Mouse (Mus musculus) heart, adult 2 months (tissue): ENCODE measurements around the gene Unc119b. TPM values are rescaled to one million over a fixed set of nuclear protein-coding genes. Genes with fewer than 3 reads are reported as not detected.

ENCODE experiments used
- DNase-seq, 2 experiments: peaks; one replicate each; pipeline ENCODE4 v3.0.0; 2021
- H3K27ac ChIP-seq: fragments of 200-600 bp; 2 replicates; pipeline ENCODE4 v1.8.1; 2022
- H3K27me3 ChIP-seq: fragments of 200-500 bp; 2 replicates; pipeline ENCODE4 v1.6.1; 2012; ENCODE audit warnings: mild to moderate bottlenecking, low read length, inconsistent platforms, mixed read lengths; ENCODE audit not compliant: control insufficient read depth, insufficient read depth
- H3K36me3 ChIP-seq: fragments of 200-500 bp; 2 replicates; pipeline ENCODE4 v1.6.1; 2012; ENCODE audit warnings: low read length, inconsistent platforms; ENCODE audit not compliant: control insufficient read depth, insufficient read depth
- H3K4me1 ChIP-seq: fragments of 200-500 bp; 2 replicates; pipeline ENCODE4 v1.6.1; 2011; ENCODE audit warnings: low read length; ENCODE audit not compliant: control insufficient read depth, insufficient read depth
- H3K4me3 ChIP-seq: fragments of 200-600 bp; 2 replicates; pipeline ENCODE4 v1.8.1; 2022
- H3K79me2 ChIP-seq: fragments of 200-500 bp; replicated peaks from 2 replicates; pipeline ENCODE4 v1.6.1; 2012; ENCODE audit warnings: mild to moderate bottlenecking, inconsistent platforms, low read length, moderate library complexity, mixed read lengths; ENCODE audit not compliant: control insufficient read depth, insufficient read depth
- H3K9ac ChIP-seq: fragments of 200-500 bp; 2 replicates; pipeline ENCODE4 v1.6.1; 2012; ENCODE audit warnings: low read depth, mild to moderate bottlenecking, control low read depth, inconsistent platforms, low read length, mixed read lengths
- CTCF ChIP-seq: fragments of 200-600 bp; IDR thresholded peaks from 2 replicates; pipeline ENCODE4 v1.8.1; 2022; ENCODE audit warnings: antibody characterized with exemption, mild to moderate bottlenecking, moderate library complexity
- EP300 ChIP-seq: fragments of 200-500 bp; IDR thresholded peaks from 2 replicates; pipeline ENCODE4 v1.6.1; 2011; ENCODE audit warnings: low read depth, low read length, control low read depth; ENCODE audit not compliant: insufficient read depth
- POLR2A ChIP-seq: fragments of 200-500 bp; IDR thresholded peaks from 2 replicates; pipeline ENCODE4 v1.6.1; 2011; ENCODE audit warnings: mild to moderate bottlenecking, low read depth, low read length, control low read depth; ENCODE audit not compliant: insufficient read depth
- WGBS: fragments of 180-500 bp; shearing (Covaris S2); methylation state at CpG from one replicate; pipeline ENCODE4 v1.1.7; 2018; 5-methylcytosine and 5-hydroxymethylcytosine counted together
- intact Hi-C: fragments of 180-260 bp; cut with DNase I; formaldehyde crosslinking; loops from one replicate; pipeline ENCODE4 v1.15.1; 2025
- polyA plus RNA-seq: library from polyadenylated mRNA; depleted of rRNA; stranded (reverse); fragments of >200 nt; gene quantifications from 2 replicates; pipeline ENCODE4 v1.2.3, GENCODE M21; 2012
- total RNA-seq, 2 experiments: library from RNA; stranded (reverse); gene quantifications; 2 replicates each; pipeline ENCODE4 v1.2.3; 2021

Gene Unc119b
- total and polyA plus RNA-seq, 3 experiments = 15.8 to 22.0 (median 18.4) TPM

DNA sequence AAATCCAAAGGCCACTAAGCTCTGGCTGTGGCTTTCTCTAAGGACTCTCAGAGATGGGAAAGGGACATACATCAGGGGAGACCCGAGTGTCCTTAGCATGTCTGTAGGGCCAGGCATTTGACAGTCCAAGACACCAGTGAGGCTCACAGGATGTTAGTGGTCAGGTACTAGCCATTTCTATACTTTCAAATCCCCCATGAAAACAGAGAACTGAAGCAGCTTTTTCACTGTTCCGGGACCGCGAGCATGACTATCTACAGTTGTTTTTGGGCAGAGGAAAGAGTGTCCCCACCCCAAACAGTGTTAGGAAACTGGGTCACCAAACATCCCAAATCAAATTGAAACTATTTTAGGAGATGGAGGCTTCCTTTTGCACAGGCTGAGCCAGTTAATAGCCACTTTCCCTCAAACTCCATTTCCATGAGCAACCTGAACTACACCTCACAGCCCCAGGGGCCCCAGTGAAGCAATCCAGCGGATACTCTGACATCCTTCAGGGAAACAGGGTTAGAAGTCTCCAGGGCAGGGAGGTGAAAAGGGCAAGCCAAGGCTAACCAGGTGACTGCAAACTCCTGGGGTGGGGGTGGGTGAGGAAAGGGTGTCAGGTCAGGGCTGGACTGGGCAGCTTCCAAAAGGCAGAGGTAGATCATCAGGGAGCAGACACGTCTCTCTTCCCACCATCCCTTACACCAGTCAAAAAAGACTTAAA lies 1.3 kb downstream of the Unc119b start:
- H3K4me3 ChIP-seq = peak overlapping the region; percentile 86
- H3K4me1 ChIP-seq = peaks cover 2% of the 10 kb centered on the region
- H3K27me3 ChIP-seq = no peaks in the 10 kb centered on the region
- WGBS = 31% methylated on average over 6 of the region's 6 CpGs
- no peaks in the 10 kb centered on the region for H3K36me3 ChIP-seq
- peaks cover 3% of the 10 kb centered on the region; the same call in 1 of the 2 replicates for H3K79me2 ChIP-seq
- peak in 1 of 2 experiments; percentile 39 for DNase-seq
- H3K27ac ChIP-seq = peak overlapping the region; percentile 85
- H3K9ac ChIP-seq = peak overlapping the region; percentile 27; the same call in 1 of the 2 replicates
- intact Hi-C loops = no loop called here
- TF ChIP-seq CTCF = no peak
- TF ChIP-seq POLR2A = no peak
- no peak for TF ChIP-seq EP300

DNA sequence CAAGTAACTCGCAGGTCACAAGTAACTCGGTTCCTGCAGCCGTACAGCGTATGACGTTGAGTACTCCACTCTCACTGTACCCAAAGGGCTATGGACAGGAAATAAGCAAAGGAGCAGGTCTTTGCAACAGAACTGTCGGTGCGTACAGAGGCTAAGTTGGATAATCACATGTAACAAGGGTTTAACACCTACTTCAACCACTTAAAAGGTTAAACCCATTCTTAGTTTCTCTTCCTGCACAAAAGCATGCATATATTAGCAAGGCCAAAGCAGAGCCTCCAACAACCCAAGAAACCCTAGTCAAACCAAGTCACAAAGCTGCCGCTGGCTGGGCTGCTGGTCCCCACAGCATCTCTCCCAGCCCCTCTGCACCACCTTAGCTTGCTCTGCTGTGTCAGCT lies 2.3 kb downstream of the Unc119b start:
- Histone ChIP-seq H3K4me1 (peaks cover 2% of the 10 kb centered on the region), H3K9ac (no peak overlapping the region), H3K27ac (no peak overlapping the region; the same call in 1 of the 2 replicates), H3K36me3 (no peaks in the 10 kb centered on the region), H3K27me3 (no peaks in the 10 kb centered on the region), H3K4me3 (no peak overlapping the region), H3K79me2 (peaks cover 3% of the 10 kb centered on the region; the same call in 1 of the 2 replicates)
- TF ChIP-seq POLR2A (no peak), EP300 (no peak)
- intact Hi-C loops = no loop called here
- WGBS = 82% methylated on average over 8 of the region's 8 CpGs
- DNase-seq = no peak

DNA sequence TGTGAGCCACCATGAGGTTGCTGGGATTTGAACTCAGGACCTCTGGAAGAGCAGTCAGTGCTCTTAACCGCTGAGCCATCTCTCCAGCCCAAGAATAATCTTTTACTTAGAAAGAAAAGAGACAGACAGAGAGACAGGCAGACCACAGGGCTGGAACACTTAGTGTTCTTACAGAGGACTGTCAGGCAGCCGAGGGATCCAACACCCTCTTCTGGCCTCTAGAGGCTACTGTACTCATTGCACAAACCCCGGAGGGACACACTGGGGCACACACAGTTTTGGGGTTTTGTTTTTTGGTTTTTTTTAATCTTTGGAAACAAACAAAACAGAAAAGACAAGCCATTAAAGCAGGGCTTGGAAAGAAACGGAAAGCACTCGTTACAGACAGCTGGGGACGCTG lies 5.4 kb downstream of the Unc119b start:
- DNase-seq = no peak
- Histone ChIP-seq H3K27ac (no peak overlapping the region), H3K79me2 (peaks cover 3% of the 10 kb centered on the region; the same call in 1 of the 2 replicates), H3K9ac (no peak overlapping the region), H3K4me1 (peaks cover 3% of the 10 kb centered on the region), H3K27me3 (no peaks in the 10 kb centered on the region), H3K4me3 (no peak overlapping the region), H3K36me3 (no peaks in the 10 kb centered on the region)
- TF ChIP-seq CTCF (peak; percentile 47), EP300 (no peak), POLR2A (no peak)
- intact Hi-C loops = loop anchor here (10.0 kb wide), 1 partner anchor 215 kb away; the partner anchor contains the start of genes Cox6a1, Gatc and Triap1
- WGBS = 84% methylated on average over 6 of the region's 6 CpGs

DNA sequence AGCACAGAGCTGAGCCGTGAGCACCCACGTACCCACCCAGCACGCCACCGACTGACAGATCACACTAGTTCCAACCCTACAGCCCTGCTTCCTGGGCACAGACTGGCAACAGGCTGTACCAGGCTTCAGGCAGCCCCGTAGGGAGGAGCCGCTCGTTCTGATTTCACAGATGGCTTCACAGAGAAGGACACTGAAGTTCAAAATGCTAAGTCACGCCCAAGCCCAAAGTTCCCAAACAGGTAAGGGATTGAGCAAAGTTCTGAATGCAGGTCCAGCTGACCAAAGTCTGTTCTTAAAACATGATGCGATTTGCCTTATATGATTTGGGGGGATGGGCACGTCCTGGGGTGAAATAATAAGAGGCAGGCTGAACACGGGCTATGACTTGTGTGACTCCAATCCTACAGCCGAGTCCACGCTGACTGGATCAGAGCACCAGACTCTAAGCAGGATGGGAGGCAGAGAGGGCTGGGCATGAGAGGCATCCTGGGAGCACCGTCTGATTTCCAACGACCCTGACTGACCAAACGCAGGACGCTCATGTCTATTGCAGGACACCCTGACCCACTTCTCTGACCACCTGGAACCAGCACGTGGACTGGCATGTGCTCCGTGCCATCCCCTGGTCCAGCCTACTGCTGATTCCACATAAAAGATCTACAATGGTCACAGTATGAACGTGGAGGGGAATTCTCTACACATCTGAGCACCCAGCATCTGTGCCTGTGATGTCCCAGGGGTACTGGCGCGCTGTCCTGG lies 7.2 kb downstream of the Unc119b start:
- H3K9ac ChIP-seq = no peak overlapping the region
- H3K36me3 ChIP-seq = no peaks in the 10 kb centered on the region
- H3K4me3 ChIP-seq = no peak overlapping the region
- TF ChIP-seq POLR2A = no peak
- no peak for TF ChIP-seq CTCF
- no peak for TF ChIP-seq EP300
- no peaks in the 10 kb centered on the region for H3K27me3 ChIP-seq
- peak in 1 of 2 experiments; percentile 18 for DNase-seq
- no peaks in the 10 kb centered on the region for H3K79me2 ChIP-seq
- no peak overlapping the region for H3K27ac ChIP-seq
- 93% methylated on average over 22 of the region's 22 CpGs for WGBS
- intact Hi-C loops = loop anchor here (10.0 kb wide), 1 partner anchor 217 kb away; the partner anchor contains the start of genes Cox6a1, Gatc and Triap1
- peaks cover 2% of the 10 kb centered on the region for H3K4me1 ChIP-seq

DNA sequence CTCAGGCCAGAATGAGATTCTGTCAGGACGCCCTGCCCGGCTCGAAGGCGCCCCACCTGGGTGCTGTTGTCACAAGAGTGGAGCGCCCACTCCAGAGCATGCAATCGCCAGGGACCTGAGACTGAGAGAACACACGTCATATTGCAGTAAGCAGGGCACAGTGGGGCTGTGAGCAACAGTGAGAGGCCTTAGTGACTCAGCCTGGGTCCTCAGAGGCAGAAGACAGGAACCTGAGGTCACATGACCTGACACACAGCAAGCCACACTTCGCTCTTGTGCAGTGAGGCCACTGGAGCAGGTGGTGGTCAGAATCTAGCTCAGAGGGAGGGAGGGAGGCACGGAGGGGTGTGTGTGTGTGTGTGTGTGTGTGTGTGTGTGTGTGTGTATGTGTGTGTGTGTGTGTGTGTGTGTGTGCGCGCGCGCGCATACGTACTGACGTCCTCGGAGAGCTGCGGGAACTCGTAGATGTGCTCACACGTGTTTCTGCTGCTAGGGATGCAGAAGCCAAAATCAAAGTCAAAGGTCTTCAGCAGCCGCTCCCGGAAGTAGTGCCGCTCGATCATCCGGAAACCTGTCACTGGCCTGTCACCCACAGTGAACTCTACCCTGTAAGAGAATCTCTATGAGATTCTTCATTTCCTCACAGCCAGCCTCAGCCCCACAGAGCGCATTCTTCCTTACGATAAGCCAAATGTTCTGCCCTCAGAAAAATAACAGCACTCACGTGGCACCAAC lies 8.0 kb downstream of the Unc119b start:
- intact Hi-C loops = loop anchor here (10.0 kb wide), 1 partner anchor 218 kb away; the partner anchor contains the start of genes Cox6a1, Gatc and Triap1
- no peaks in the 10 kb centered on the region for H3K79me2 ChIP-seq
- WGBS = 85% methylated on average over 28 of the region's 28 CpGs
- TF ChIP-seq POLR2A = no peak
- TF ChIP-seq EP300 = no peak
- no peak for TF ChIP-seq CTCF
- peak in 1 of 2 experiments; percentile 18 for DNase-seq
- peaks cover 2% of the 10 kb centered on the region for H3K4me1 ChIP-seq
- no peak overlapping the region for H3K9ac ChIP-seq
- H3K27me3 ChIP-seq = no peaks in the 10 kb centered on the region
- no peaks in the 10 kb centered on the region for H3K36me3 ChIP-seq
- no peak overlapping the region; the same call in 1 of the 2 replicates for H3K27ac ChIP-seq
- no peak overlapping the region for H3K4me3 ChIP-seq
